Mouse (Mus musculus): ENCODE data around the gene Gnb3.

DNA sequence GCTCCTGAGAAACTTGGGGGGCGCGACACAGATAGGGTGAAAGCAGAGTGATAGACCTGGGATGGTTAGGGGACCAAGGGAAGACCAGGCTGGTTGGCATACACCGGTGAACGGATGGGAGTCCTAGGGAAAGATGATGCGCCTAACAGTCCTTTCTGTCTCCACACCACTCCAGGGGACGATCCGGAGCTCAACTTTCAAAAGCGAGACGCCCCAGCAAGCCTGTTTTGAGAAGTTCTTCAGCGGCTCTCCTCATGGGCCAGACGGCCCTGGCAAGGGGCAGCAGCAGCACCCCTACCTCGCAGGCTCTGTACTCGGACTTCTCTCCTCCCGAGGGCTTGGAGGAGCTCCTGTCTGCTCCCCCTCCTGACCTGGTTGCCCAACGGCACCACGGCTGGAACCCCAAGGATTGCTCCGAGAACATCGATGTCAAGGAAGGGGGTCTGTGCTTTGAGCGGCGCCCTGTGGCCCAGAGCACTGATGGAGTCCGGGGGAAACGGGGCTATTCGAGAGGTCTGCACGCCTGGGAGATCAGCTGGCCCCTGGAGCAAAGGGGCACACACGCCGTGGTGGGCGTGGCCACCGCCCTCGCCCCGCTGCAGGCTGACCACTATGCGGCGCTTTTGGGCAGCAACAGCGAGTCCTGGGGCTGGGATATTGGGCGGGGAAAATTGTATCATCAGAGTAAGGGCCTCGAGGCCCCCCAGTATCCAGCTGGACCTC is 30.9 kb downstream of the Gnb3 start:
- TF ChIP-seq CTCF (IDR thresholded peaks at IDR 0.05; ENCODE audit: borderline replicate concordance, insufficient read depth, low read depth, low read length) = peak; percentile 67
- TF ChIP-seq POLR2A (IDR thresholded peaks at IDR 0.05; ENCODE audit: borderline replicate concordance, insufficient read depth, low read length) = no peak; the same call in 1 of the 2 replicates
